Mouse (Mus musculus) R1 (cell line): ENCODE measurements around the gene Fcgr2b.

ENCODE experiments used
- DNase-seq: peaks from one replicate; pipeline ENCODE4 v3.0.0-alpha.2; 2018; ENCODE audit warnings: low read depth, low spot score

The Fcgr2b gene

DNA sequence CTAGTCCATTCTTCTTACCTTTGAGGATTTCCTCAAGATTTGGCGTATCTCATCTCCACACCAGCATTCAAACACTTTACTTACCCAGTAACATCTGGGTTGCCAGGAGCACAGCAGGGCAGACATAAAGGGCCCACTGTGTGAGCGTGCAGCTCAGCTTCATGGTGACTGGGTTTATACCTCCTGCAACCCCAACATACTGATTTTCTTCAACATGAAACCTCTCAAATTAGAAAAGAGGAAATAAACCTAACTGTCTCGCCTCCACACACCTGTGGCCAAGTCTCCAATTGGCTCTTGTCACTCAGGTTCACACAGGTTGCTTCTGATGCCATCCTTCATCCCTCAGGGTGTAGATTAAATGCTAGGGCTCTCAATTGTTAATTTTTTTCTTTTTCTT, 49.0 kb downstream of the Fcgr2b start, which contains the start of gene Fcrla:
TSS of gene Fcrla (minus strand) at position 206 of the 400 bp plus-strand sequence.
- DNase-seq = no peak

GRCm38 (mm10) chr1:170926941-170927340, 49.4 kb downstream of the Fcgr2b start:
- no peak for DNase-seq

DNA sequence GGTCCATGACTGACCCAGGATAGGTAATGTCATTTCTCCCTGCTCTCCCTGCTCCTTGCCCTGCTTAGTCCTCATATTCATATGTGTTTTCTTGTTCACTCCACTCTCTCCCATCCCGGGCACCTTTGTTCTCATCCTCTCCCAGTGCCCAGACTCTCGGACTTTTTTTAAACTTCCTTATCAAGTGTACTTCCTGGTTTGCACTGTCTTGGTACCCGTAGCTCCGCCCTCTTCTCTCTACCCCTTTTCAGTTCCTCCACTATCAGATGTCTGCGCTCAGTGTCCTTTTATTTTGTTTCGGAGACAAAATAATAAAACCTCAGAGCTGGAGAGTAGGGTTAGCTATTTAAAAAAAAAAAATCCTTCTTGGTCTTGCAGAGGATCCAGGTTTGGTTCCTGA, 51.9 kb downstream of the Fcgr2b start:
- DNase-seq = no peak

GRCm38 (mm10) chr1:170919308-170919707, 57.0 kb downstream of the Fcgr2b start:
- no peak for DNase-seq

GRCm38 (mm10) chr1:170915657-170916056, 60.7 kb downstream of the Fcgr2b start:
- no peak for DNase-seq

DNA sequence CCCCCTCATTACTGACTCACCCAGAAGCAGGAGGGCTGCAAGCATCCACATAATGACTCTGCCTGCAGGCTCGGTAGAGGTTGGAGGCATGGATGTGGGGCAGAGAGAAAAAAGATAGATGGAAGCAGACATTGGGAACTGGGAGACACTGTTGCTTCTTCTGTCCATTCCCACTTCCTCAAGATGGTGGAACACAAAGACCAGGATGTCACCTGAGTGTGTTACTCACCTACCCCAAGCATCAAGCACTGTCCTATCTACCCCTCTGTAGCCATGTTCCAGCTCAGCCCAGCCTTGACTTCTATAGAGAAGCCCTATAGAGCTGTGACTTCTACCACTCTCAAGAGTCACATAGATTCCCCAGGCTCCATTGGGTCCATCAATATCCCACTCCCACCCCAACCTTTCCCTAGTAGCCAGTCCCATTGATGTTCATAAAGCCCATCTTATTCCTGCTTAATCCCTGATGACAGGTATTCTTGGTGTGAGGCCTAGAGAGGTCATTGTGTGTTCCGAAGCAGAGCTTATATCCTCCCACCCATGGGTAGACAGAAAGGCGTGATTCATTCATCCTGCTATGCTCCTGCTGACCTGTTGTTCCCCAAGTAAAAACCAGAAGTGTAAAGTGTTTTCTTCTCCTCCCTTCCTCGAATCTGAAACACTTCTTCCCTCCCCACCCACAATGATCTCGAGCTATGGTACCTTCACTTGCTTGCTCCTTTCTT, 63.3 kb downstream of the Fcgr2b start, which contains the start of gene Fcrlb:
TSS of gene Fcrlb (minus strand) at position 51 of the 725 bp plus-strand sequence.
- no peak for DNase-seq

- DNase-seq = no peak
These were observed 64.3 kb downstream of the Fcgr2b start for GRCm38 (mm10) chr1:170911907-170912660.
